Mouse (Mus musculus) spleen, adult 2 months (tissue): Measurements from ENCODE around the gene Pigo. TPM values are rescaled to one million over a fixed set of nuclear protein-coding genes. Genes with fewer than 3 reads are reported as not detected.

ENCODE experiments used
- DNase-seq, 2 experiments: peaks; one replicate each; pipeline versions ENCODE4 v3.0.0 to v3.0.0-alpha.2; 2012 to 2021; ENCODE audit warnings: low spot score in 2 of 2, low read depth in 1 of 2
- H3K27ac ChIP-seq: fragments of 200-500 bp; 2 replicates; pipeline ENCODE4 v1.5.1; 2012; ENCODE audit warnings: low read length, inconsistent platforms; ENCODE audit not compliant: insufficient read depth
- H3K27me3 ChIP-seq: fragments of 200-500 bp; 2 replicates; pipeline ENCODE4 v1.6.1; 2012; ENCODE audit warnings: mild to moderate bottlenecking, moderate library complexity, low read length, inconsistent platforms; ENCODE audit not compliant: control insufficient read depth, insufficient read depth
- H3K36me3 ChIP-seq: fragments of 200-500 bp; 2 replicates; pipeline ENCODE4 v1.6.1; 2012; ENCODE audit warnings: mild to moderate bottlenecking, low read length, inconsistent platforms; ENCODE audit not compliant: control insufficient read depth, insufficient read depth
- H3K4me1 ChIP-seq: fragments of 200-500 bp; 2 replicates; pipeline ENCODE4 v1.6.1; 2011; ENCODE audit warnings: inconsistent platforms; ENCODE audit not compliant: control insufficient read depth, insufficient read depth, insufficient read length
- H3K4me3 ChIP-seq: fragments of 200-500 bp; 2 replicates; pipeline ENCODE4 v1.5.1; 2011; ENCODE audit warnings: mild to moderate bottlenecking, inconsistent platforms; ENCODE audit not compliant: insufficient read depth, insufficient read length; ENCODE audit errors: extremely low read depth
- CTCF ChIP-seq: fragments of 200-500 bp; IDR thresholded peaks from 2 replicates; pipeline ENCODE4 v1.5.1; 2011; ENCODE audit warnings: mild to moderate bottlenecking, inconsistent platforms; ENCODE audit not compliant: insufficient read depth, insufficient read length, insufficient replicate concordance; ENCODE audit errors: extremely low read depth
- POLR2A ChIP-seq: fragments of 200-500 bp; IDR thresholded peaks from 2 replicates; pipeline ENCODE4 v1.6.1; 2011; ENCODE audit warnings: low read depth, low read length, inconsistent platforms
- WGBS: fragments of 180-500 bp; shearing (Covaris S2); methylation state at CpG from one replicate; pipeline ENCODE4 v1.1.7; 2018; 5-methylcytosine and 5-hydroxymethylcytosine counted together
- polyA plus RNA-seq: library from polyadenylated mRNA; depleted of rRNA; stranded (reverse); fragments of >200 nt; gene quantifications from 2 replicates; pipeline ENCODE4 v1.2.3, GENCODE M21; 2012

Pigo gene
- polyA plus RNA-seq, 1 experiment: 25.2 TPM

GRCm38 (mm10) chr4:43058392-43058752, 32.8 kb upstream of the Pigo start:
- no peak for DNase-seq
- Histone ChIP-seq H3K27me3 (peaks cover 16% of the 10 kb centered on the region), H3K4me1 (peaks cover 5% of the 10 kb centered on the region; the same call in 1 of the 2 replicates), H3K4me3 (peak overlapping the region; percentile 59), H3K27ac (no peak overlapping the region), H3K36me3 (no peaks in the 10 kb centered on the region)
- WGBS: 29% methylated on average over 8 of the region's 8 CpGs
- TF ChIP-seq CTCF (no peak), POLR2A (no peak)

- WGBS: 91% methylated on average over 5 of the region's 5 CpGs
- DNase-seq: no peak
- Histone ChIP-seq H3K27ac (no peak overlapping the region), H3K36me3 (no peaks in the 10 kb centered on the region), H3K4me1 (peaks cover 5% of the 10 kb centered on the region; the same call in 1 of the 2 replicates), H3K4me3 (no peak overlapping the region), H3K27me3 (peaks cover 16% of the 10 kb centered on the region)
- TF ChIP-seq CTCF (no peak), POLR2A (no peak)
These were observed 32.0 kb upstream of the Pigo start for GRCm38 (mm10) chr4:43057654-43058053.

DNA sequence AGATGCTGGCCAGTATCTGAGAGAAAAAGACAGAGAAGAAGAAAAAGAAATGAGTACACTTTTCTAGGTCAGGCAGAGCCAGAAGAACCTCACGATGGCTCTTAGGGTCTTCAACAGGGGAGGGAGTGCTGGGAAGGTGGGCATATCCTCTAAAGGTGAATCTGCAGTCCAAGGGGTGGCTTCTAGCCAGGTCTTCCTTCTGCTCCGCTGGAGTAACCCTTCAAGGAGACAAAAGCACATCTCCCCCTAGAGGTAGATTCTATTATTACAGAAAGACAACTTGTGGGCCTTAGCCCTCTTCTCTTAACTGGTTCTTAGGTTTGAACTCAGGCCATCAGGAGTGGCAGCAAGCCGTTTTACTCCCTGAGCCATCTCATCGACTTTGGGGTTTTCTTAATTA, 27.0 kb upstream of the Pigo start:
- Histone ChIP-seq H3K36me3 (no peaks in the 10 kb centered on the region), H3K4me3 (no peak overlapping the region), H3K27ac (no peak overlapping the region), H3K4me1 (no peaks in the 10 kb centered on the region), H3K27me3 (no peaks in the 10 kb centered on the region)
- no peak for DNase-seq
- TF ChIP-seq CTCF (no peak), POLR2A (no peak)
- 9% methylated on average over 4 of the region's 4 CpGs for WGBS

DNA sequence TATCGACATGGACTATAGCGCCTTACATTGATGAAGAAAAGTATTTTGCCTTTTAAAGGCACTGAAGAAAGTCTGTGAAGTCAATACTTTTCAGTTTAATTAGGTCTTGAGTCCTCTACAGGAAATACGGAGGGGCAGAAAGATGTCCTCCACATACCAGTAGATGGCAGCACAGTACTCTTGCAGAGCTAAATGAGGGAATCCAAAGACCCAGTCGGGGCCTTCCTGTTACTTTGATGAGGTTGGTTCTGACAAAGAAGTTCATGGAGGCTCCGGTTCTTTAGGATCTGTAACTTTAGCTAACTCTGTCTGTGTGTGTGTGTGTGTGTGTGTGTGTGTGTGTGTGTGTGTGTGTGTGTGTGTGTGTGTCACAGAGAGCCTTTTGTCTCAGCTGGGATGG, 21.6 kb upstream of the Pigo start:
- Histone ChIP-seq H3K27ac (no peak overlapping the region), H3K4me1 (peaks cover 20% of the 10 kb centered on the region), H3K4me3 (no peak overlapping the region), H3K36me3 (no peaks in the 10 kb centered on the region), H3K27me3 (no peaks in the 10 kb centered on the region)
- peak; percentile 45; the same call in 1 of the 2 replicates for TF ChIP-seq CTCF
- no peak for TF ChIP-seq POLR2A
- WGBS: 7% methylated on average over 5 of the region's 5 CpGs
- peak; percentile 66 to 79 for DNase-seq

DNA sequence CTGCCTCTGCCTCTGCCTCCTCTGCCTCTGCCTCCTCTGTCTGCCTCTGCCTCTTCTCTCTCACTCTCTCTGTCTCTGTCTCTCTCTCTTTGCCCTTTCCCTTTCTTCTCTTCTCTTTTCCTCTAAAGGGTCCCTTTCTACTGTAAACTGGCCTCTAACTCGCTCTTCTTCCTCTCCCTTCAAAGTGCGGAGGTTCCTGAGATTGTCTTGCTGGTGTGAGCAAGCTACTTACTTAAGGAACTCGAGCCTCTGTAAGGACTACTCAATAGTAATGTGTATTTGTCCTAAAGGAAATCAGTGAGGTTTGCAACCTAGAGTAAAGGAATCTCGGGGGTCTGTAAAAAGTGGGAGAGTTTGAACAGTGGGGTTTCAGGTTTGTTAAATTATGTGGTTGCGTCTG, 21.0 kb upstream of the Pigo start:
- Histone ChIP-seq H3K36me3 (no peaks in the 10 kb centered on the region), H3K27ac (no peak overlapping the region), H3K4me1 (peaks cover 20% of the 10 kb centered on the region), H3K27me3 (no peaks in the 10 kb centered on the region), H3K4me3 (no peak overlapping the region)
- DNase-seq: no peak
- 57% methylated on average over 5 of the region's 5 CpGs for WGBS
- TF ChIP-seq POLR2A: no peak
- no peak for TF ChIP-seq CTCF

- TF ChIP-seq POLR2A (no peak), CTCF (no peak)
- DNase-seq: peak; percentile 80 to 92
- WGBS: 1% methylated on average over 33 of the region's 33 CpGs
- peak within 1 kb of the TSS; percentile 73 for H3K4me3 ChIP-seq
- no peaks in the 10 kb centered on the region for H3K36me3 ChIP-seq
- H3K27me3 ChIP-seq: no peaks in the 10 kb centered on the region
- peak within 1 kb of the TSS; percentile 80 for H3K27ac ChIP-seq
- peaks cover 24% of the 10 kb centered on the region for H3K4me1 ChIP-seq
These were observed 20.2 kb upstream of the Pigo start, which contains the start of gene Fam214b for GRCm38 (mm10) chr4:43045659-43046302. Fam214b (minus strand) TSS chr4:43046220.

DNA sequence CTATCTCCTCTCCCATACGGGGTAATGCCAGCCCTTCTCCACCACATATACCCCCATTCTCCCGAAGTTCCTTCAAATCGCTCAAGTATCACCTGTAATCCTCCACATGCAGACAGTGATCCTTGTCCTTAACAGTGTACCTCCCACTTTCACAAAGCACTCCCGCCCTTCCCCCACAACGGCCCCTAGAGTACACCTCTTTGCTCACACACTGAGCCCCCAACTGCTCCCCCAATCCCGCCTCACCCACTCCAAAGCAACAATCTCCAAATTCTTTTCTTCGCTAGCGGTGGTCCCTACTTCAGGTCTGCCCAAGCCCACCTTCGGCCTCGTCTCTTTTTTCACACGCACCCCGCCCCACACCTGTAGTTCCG, 19.7 kb upstream of the Pigo start:
- DNase-seq: peak in 1 of 2 experiments; percentile 33
- 11% methylated on average over 13 of the region's 13 CpGs for whole genome bisulfite sequencing
- H3K27ac ChIP-seq: peak overlapping the region; percentile 80
- H3K27me3 ChIP-seq: no peaks in the 10 kb centered on the region
- TF ChIP-seq POLR2A (no peak), CTCF (no peak)
- H3K36me3 ChIP-seq: no peaks in the 10 kb centered on the region
- peak overlapping the region; percentile 73 for H3K4me3 ChIP-seq
- H3K4me1 ChIP-seq: peaks cover 25% of the 10 kb centered on the region
